Mouse (Mus musculus): Measurements from ENCODE around the gene Gltpd2.

DNA sequence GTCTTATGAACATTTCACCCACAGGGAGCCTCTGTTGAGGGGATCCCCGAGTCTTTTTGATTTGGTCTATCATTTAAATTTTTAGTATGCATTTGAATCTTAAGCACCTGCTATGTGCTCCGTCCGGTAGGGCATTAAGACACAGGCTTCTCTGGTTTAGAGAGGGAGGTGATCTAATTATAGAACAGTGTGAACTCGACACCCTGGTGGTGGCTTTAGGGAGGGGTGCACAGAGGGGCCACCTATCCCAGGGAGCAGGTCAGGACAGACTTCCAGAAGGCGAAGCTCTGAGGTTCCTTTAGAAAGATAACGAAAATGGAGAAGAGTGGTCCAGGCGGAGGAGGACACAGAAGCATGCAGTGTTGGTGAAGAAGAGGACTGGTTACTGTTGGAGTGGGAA, 25.5 kb downstream of the Gltpd2 start:
- TF ChIP-seq POLR2A (IDR thresholded peaks at IDR 0.05; ENCODE audit: borderline replicate concordance, extremely low read depth, insufficient read depth, insufficient read length, poor library complexity, severe bottlenecking) (no peak), CTCF (IDR thresholded peaks at IDR 0.05; ENCODE audit: borderline replicate concordance, extremely low read depth, insufficient read depth, insufficient read length) (no peak)

Data from brain, embryonic 14.5 days (tissue).